Mouse (Mus musculus) heart, embryonic 15.5 days (tissue): ENCODE measurements around the gene Dmgdh. TPM values are rescaled to one million over a fixed set of nuclear protein-coding genes. Genes with fewer than 3 reads are reported as not detected.

Experiments
- ATAC-seq: fragments of 200-750 bp; cut with Nextera tagmentation; replicated peaks from 2 replicates; pipeline ENCODE4 v1.8.0; 2017; ENCODE audit warnings: low read depth, moderate TSS enrichment; ENCODE audit not compliant: insufficient number of reproducible peaks, insufficient read depth, low FRiP score
- H3K27ac ChIP-seq: fragments of 300-500 bp; sonication (generic); 2 replicates; pipeline ENCODE4 v1.5.1; 2015; ENCODE audit warnings: mild to moderate bottlenecking, inconsistent platforms
- H3K27me3 ChIP-seq: fragments of 300-500 bp; sonication (generic); 2 replicates; pipeline ENCODE4 v1.6.1; 2015; ENCODE audit warnings: inconsistent platforms
- H3K36me3 ChIP-seq: fragments of 300-500 bp; sonication (generic); 2 replicates; pipeline ENCODE4 v1.6.1; 2015; ENCODE audit warnings: mild to moderate bottlenecking, inconsistent platforms
- H3K4me1 ChIP-seq: fragments of 300-500 bp; sonication (generic); replicated peaks from 2 replicates; pipeline ENCODE4 v1.6.1; 2015; ENCODE audit warnings: inconsistent platforms
- H3K4me2 ChIP-seq: fragments of 300-500 bp; sonication (generic); 2 replicates; pipeline ENCODE4 v1.6.1; 2015; ENCODE audit warnings: inconsistent platforms, mild to moderate bottlenecking, moderate library complexity
- H3K4me3 ChIP-seq: fragments of 300-500 bp; sonication (generic); 2 replicates; pipeline ENCODE4 v1.5.1; 2015; ENCODE audit warnings: mild to moderate bottlenecking, inconsistent platforms
- H3K9ac ChIP-seq: fragments of 300-500 bp; sonication (generic); 2 replicates; pipeline ENCODE4 v1.6.1; 2015; ENCODE audit warnings: mild to moderate bottlenecking, inconsistent platforms
- H3K9me3 ChIP-seq: fragments of 300-500 bp; sonication (generic); replicated peaks from 2 replicates; pipeline ENCODE4 v1.6.1; 2016; ENCODE audit warnings: inconsistent platforms
- WGBS: fragments of 180-500 bp; shearing (Covaris S2); methylation state at CpG from one replicate; pipeline ENCODE4 v1.1.7; 2015; ENCODE audit warnings: mixed read lengths; 5-methylcytosine and 5-hydroxymethylcytosine counted together
- polyA plus RNA-seq: library from polyadenylated mRNA; unstranded; fragments of >200 nt; fragmentation: Nextera tagmentation; extraction: Ambion mirVana; gene quantifications from 2 replicates; pipeline ENCODE4 v1.2.1, GENCODE M21; 2015

Dmgdh gene
- polyA plus RNA-seq = 0.06 and 0.13 TPM in 2 replicates

- H3K27me3 ChIP-seq = peaks cover 14% of the 10 kb centered on the region
- H3K4me1 ChIP-seq = peaks cover 7% of the 10 kb centered on the region; the same call in 1 of the 2 replicates
- peak within 1 kb of the TSS; percentile 58 for H3K4me2 ChIP-seq
- H3K4me3 ChIP-seq = peak within 1 kb of the TSS; percentile 33
- no peak within 1 kb of the TSS for H3K27ac ChIP-seq
- H3K9ac ChIP-seq = no peak within 1 kb of the TSS
- WGBS = 9% methylated on average over 30 of the region's 31 CpGs
- ATAC-seq = no peak
- H3K36me3 ChIP-seq = no peaks in the 10 kb centered on the region
- H3K9me3 ChIP-seq = no peaks in the 10 kb centered on the region
Observed at GRCm38 (mm10) chr13:93674131-93674561, at the start of gene Dmgdh, which contains the start of gene Bhmt2. TSS of gene Dmgdh (plus strand) at chr13:93674433. TSS of gene Bhmt2 (minus strand) at chr13:93674302.

GRCm38 (mm10) chr13:93628861-93629260 is 45.4 kb upstream of the Dmgdh start:
- Histone ChIP-seq H3K27me3 (no peaks in the 10 kb centered on the region), H3K4me3 (no peak overlapping the region), H3K36me3 (no peaks in the 10 kb centered on the region), H3K4me2 (no peak overlapping the region), H3K27ac (no peak overlapping the region), H3K9me3 (no peaks in the 10 kb centered on the region), H3K4me1 (no peaks in the 10 kb centered on the region), H3K9ac (no peak overlapping the region)
- 47% methylated on average over 6 of the region's 6 CpGs for WGBS
- no peak for ATAC-seq

- Histone ChIP-seq H3K4me3 (no peak overlapping the region), H3K9ac (no peak overlapping the region), H3K27me3 (no peaks in the 10 kb centered on the region), H3K36me3 (no peaks in the 10 kb centered on the region), H3K9me3 (no peaks in the 10 kb centered on the region), H3K4me1 (no peaks in the 10 kb centered on the region), H3K4me2 (no peak overlapping the region), H3K27ac (no peak overlapping the region)
- 70% methylated on average over 10 of the region's 10 CpGs for WGBS
- ATAC-seq = no peak
Observed at GRCm38 (mm10) chr13:93630941-93631705, 43.1 kb upstream of the Dmgdh start.

- Histone ChIP-seq H3K27ac (no peak overlapping the region), H3K36me3 (no peaks in the 10 kb centered on the region), H3K4me3 (no peak overlapping the region), H3K9ac (no peak overlapping the region), H3K27me3 (no peaks in the 10 kb centered on the region), H3K4me2 (no peak overlapping the region), H3K4me1 (no peaks in the 10 kb centered on the region), H3K9me3 (no peaks in the 10 kb centered on the region)
- ATAC-seq = no peak
- 82% methylated on average over 5 of the region's 5 CpGs for WGBS
Observed at GRCm38 (mm10) chr13:93632927-93633326, 41.3 kb upstream of the Dmgdh start.

GRCm38 (mm10) chr13:93636561-93636960 is 37.7 kb upstream of the Dmgdh start:
- no peak for ATAC-seq
- no peaks in the 10 kb centered on the region for H3K36me3 ChIP-seq
- no peaks in the 10 kb centered on the region for H3K27me3 ChIP-seq
- no peaks in the 10 kb centered on the region for H3K4me1 ChIP-seq
- H3K9me3 ChIP-seq = no peaks in the 10 kb centered on the region
- no peak overlapping the region for H3K4me3 ChIP-seq
- WGBS = 91% methylated on average over 1 of the region's 1 CpGs
- H3K9ac ChIP-seq = no peak overlapping the region
- no peak overlapping the region for H3K4me2 ChIP-seq
- H3K27ac ChIP-seq = no peak overlapping the region

- Histone ChIP-seq H3K4me2 (no peak within 1 kb of the TSS), H3K9me3 (no peaks in the 10 kb centered on the region), H3K27me3 (no peaks in the 10 kb centered on the region), H3K4me3 (no peak within 1 kb of the TSS), H3K9ac (no peak within 1 kb of the TSS), H3K27ac (no peak within 1 kb of the TSS), H3K36me3 (no peaks in the 10 kb centered on the region), H3K4me1 (no peaks in the 10 kb centered on the region)
- 66% methylated on average over 19 of the region's 19 CpGs for WGBS
- no peak for ATAC-seq
Observed at GRCm38 (mm10) chr13:93637282-93638245, 36.7 kb upstream of the Dmgdh start, which contains the start of gene Bhmt. TSS of gene Bhmt (minus strand) at chr13:93637961.

- 52% methylated on average over 4 of the region's 4 CpGs for whole genome bisulfite sequencing
- Histone ChIP-seq H3K27ac (no peak overlapping the region), H3K4me1 (no peaks in the 10 kb centered on the region), H3K4me2 (no peak overlapping the region), H3K27me3 (no peaks in the 10 kb centered on the region), H3K9ac (no peak overlapping the region), H3K4me3 (no peak overlapping the region), H3K9me3 (no peaks in the 10 kb centered on the region), H3K36me3 (no peaks in the 10 kb centered on the region)
- ATAC-seq = no peak
Observed at GRCm38 (mm10) chr13:93639636-93640035, 34.6 kb upstream of the Dmgdh start.

GRCm38 (mm10) chr13:93648387-93649130 is 25.7 kb upstream of the Dmgdh start:
- Histone ChIP-seq H3K4me1 (no peaks in the 10 kb centered on the region), H3K27me3 (no peaks in the 10 kb centered on the region), H3K4me3 (no peak overlapping the region), H3K9ac (no peak overlapping the region), H3K4me2 (no peak overlapping the region), H3K9me3 (no peaks in the 10 kb centered on the region), H3K27ac (no peak overlapping the region), H3K36me3 (no peaks in the 10 kb centered on the region)
- 61% methylated on average over 7 of the region's 7 CpGs for WGBS
- no peak for ATAC-seq

GRCm38 (mm10) chr13:93653382-93653781 is 20.9 kb upstream of the Dmgdh start:
- no peaks in the 10 kb centered on the region for H3K9me3 ChIP-seq
- no peaks in the 10 kb centered on the region for H3K4me1 ChIP-seq
- H3K27me3 ChIP-seq = no peaks in the 10 kb centered on the region
- H3K4me3 ChIP-seq = no peak overlapping the region
- ATAC-seq = no peak
- H3K4me2 ChIP-seq = no peak overlapping the region
- WGBS = 73% methylated on average over 6 of the region's 6 CpGs
- H3K27ac ChIP-seq = no peak overlapping the region
- H3K9ac ChIP-seq = no peak overlapping the region
- H3K36me3 ChIP-seq = no peaks in the 10 kb centered on the region

GRCm38 (mm10) chr13:93657941-93658340 is 16.3 kb upstream of the Dmgdh start:
- Histone ChIP-seq H3K4me2 (no peak overlapping the region), H3K27me3 (no peaks in the 10 kb centered on the region), H3K36me3 (no peaks in the 10 kb centered on the region), H3K4me1 (no peaks in the 10 kb centered on the region), H3K4me3 (no peak overlapping the region), H3K9ac (no peak overlapping the region), H3K27ac (no peak overlapping the region), H3K9me3 (no peaks in the 10 kb centered on the region)
- 64% methylated on average over 5 of the region's 5 CpGs for WGBS
- no peak for ATAC-seq

- Histone ChIP-seq H3K4me1 (no peaks in the 10 kb centered on the region), H3K4me3 (no peak overlapping the region), H3K36me3 (no peaks in the 10 kb centered on the region), H3K27me3 (no peaks in the 10 kb centered on the region), H3K27ac (no peak overlapping the region), H3K9me3 (no peaks in the 10 kb centered on the region), H3K4me2 (no peak overlapping the region), H3K9ac (no peak overlapping the region)
- ATAC-seq = no peak
- WGBS = 66% methylated on average over 4 of the region's 4 CpGs
Observed at GRCm38 (mm10) chr13:93667586-93667985, 6.6 kb upstream of the Dmgdh start.
